Mouse (Mus musculus): ENCODE measurements around the gene Fbxl5.

- TF ChIP-seq CTCF (IDR thresholded peaks at IDR 0.05; ENCODE audit: low read depth, low read length) (no peak), GATA2 (IDR thresholded peaks at IDR 0.05; ENCODE audit: borderline replicate concordance, low read depth, low read length) (no peak), GATA1 (IDR thresholded peaks at IDR 0.05; ENCODE audit: borderline replicate concordance, low read length) (no peak), POLR2AphosphoS5 (IDR thresholded peaks at IDR 0.05; ENCODE audit: insufficient replicate concordance, low read depth, low read length) (no peak), TAL1 (conservative IDR thresholded peaks at IDR 0.05; ENCODE audit: low read depth, low read length) (no peak)
Measured at GRCm38 (mm10) chr5:43807744-43808696, 13.4 kb downstream of the Fbxl5 start.

All from G1E (cell line).